Mouse (Mus musculus) ZHBTc4 (cell line): Measurements from ENCODE around the gene Rnasel.

Source experiments
- DNase-seq: peaks from one replicate; pipeline ENCODE4 v3.0.0-alpha.2; 2011; ENCODE audit warnings: low read depth, low spot score

Rnasel gene

DNA sequence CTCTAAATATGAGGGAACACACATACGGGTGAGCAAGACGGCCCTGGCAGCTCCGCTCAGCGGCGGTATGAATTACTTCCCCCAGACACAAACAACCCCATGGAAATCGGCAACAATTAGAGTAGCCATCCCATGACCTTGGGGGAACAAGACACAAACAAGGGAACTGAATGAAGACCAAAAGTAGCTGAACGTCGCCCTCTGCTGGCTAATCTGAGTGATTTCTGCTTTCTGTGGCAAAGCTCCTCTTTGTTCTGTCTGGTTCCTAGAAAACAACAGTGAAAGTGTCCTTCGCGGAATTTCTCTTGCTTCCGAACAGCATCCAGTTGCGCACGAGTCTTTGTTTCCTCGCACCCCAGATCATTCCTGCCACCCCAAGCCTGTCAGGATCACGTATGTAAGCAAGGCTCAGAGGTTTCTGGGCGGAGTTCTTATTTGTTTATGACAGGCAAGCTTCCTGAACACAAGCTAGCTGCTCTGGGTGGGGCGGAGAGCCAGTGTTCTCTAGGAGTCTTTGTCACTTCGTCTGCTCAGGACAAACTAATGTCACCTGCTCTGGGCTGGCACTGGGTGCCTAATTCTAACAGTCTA lies at the start of gene Rnasel:
Gene Rnasel (plus strand): TSS at position 216 of the 591 bp plus-strand sequence.
- peak; percentile 94 for DNase-seq

DNA sequence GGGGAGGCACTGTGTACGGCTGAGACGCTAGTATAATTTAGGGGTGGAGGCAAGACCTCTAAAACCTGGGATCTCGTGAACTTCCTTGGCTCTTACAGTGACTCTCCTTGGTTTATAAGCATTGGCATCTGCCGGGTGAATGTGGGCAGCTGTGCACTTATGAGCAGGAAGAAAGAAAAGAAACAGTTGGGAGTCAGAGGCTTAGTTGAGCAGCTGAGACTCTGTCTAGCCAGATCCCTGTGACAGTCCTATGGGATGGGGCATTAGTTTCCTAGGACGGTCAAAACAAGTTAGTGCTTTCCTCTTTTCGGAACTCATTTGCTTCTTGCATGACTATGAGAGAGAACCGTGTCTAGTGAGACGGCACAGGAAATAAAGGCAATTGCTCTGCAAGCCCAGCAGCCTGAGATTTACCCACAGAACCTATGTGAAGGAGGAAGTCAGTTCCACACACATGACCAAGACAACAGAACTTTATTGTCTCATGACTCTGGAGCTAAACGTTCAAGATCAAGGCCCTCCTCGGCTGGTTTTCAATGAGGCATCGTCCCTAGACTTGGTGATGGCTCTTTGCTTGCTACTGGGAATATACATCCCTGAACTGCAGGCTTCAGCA lies 48.7 kb upstream of the Rnasel start:
- DNase-seq: no peak

GRCm38 (mm10) chr1:153701461-153701860 lies 47.8 kb upstream of the Rnasel start:
- DNase-seq: no peak

- no peak for DNase-seq
These were observed 46.9 kb upstream of the Rnasel start for GRCm38 (mm10) chr1:153702166-153702852.

DNA sequence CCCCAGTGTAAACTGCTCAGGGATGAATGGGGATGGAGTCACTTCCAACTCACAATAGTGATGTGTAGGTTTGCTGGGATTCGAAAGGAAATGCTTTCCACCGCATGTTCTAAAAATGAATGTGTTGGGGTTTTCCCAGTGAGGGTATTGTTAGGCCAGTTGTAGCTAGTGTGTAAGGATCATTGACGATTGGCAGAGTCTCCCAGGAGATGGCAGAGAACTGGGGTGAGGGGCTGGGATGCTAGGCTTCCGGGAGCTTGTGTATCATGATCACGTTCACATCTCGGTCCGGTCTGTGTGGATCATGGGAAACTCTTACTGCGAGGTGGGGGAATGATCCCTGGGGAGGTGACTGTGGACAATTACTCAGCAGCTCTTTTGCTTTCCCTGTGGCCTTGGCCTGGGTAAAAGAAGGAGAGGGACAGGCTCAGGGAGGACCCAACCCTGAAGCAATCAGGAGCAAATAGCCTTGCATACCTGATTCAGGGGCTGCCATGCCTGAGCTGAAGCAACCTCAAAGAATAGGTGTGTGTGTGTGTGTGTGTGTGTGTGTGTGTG lies 46.3 kb upstream of the Rnasel start:
- no peak for DNase-seq

DNA sequence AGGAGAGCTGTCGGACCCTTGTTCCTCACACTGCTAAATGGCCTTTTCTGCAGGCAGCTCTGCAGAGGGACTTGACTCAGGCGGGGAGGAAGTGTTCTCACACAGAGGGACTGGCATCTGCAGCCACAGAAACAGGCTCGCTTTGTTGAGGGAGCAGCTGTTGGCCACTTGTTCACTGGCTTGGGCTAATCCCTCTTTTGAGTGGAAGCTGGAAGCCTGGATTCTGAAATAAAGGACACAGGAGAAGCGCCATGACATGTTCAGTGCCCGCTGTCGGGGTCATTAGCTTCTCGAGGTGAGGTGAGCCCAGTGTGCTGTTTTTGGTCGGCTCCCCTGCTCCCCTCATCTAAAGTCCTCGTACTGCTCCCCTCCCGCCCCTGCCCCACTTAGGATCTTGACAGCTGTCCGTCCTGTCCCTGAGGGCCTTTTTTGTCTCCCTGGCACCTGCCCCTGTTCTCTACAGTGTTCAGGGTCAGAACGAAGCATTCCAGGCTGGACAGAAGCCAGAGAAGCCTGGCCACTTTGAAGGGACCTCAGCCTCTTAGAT lies 45.7 kb upstream of the Rnasel start:
- DNase-seq: no peak

- DNase-seq: no peak
These were observed 45.1 kb upstream of the Rnasel start for GRCm38 (mm10) chr1:153704174-153704573.

DNA sequence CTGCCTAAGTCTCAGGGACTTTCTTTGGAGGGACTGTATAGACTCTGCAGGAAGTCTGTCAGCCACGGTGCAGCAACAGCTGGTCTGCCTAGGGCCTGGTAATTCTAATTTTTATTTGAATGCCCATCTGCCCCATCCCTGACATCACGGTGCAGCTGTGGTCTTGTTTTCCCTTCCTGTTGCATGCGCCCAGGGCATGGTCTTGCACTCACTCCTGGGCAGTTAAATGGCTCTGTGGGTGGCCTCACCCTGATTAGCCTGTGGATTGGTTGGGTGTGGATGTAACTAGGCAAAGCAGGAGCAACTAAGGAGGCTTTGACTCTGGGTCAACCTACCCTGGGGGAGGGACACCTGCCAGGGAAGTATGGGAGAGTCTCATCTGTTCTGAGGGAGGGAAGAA lies 44.2 kb upstream of the Rnasel start:
- DNase-seq: peak; percentile 78

GRCm38 (mm10) chr1:153708626-153709025 lies 40.6 kb upstream of the Rnasel start:
- peak; percentile 34 for DNase-seq

DNA sequence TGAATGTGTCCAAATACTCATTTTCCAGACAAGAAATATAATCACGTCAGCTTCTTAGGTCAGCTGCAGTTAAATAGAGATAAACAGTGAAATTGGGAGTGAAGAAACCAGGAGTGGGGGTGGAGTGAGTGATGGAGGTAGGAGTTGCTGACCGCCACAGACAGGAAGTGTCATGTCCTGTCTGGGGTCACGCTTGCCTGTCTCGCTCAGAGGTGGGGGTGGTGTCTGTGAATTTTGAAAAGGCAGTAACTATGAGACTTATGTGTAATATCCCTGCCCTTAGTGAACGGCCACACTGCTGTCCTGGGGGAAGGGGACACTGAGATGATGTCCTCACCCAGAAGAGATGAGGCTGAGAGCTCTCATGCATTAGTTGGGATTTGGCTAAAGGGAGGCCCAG lies 39.8 kb upstream of the Rnasel start:
- no peak for DNase-seq

DNA sequence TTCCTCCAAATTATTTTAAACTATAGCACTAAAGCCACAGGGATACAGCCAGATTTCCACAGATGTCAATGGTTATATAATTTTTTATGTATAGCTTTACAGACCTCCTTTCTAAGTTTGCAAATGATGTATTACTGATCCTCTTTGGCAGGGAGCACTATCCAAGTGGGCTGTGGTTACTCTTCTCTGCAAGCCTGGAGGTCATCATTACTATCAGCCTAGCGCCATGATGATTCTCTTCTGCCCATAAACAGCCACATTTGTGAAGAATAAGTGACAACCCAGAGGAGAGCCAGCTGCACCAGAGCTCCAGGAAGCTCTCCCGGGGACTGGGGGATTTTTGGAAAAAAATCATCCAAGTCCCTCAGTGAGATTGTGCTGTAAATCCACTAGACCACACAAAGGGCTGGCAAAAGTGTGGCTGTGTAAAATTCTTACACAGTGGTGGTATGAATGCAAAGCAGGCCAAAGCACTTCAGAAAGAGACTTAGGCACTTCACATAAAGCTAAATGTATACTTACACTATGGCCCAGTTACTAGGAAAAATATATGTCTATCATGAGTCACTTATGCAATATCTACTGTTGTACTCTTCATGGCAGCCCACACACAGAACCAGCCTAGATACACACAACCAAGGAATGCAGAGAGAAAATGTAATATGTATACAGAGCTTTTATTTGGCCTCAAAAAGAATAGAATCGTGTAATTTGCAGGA lies 37.5 kb upstream of the Rnasel start:
- no peak for DNase-seq

- no peak for DNase-seq
These were observed 36.6 kb upstream of the Rnasel start for GRCm38 (mm10) chr1:153712633-153713032.

DNA sequence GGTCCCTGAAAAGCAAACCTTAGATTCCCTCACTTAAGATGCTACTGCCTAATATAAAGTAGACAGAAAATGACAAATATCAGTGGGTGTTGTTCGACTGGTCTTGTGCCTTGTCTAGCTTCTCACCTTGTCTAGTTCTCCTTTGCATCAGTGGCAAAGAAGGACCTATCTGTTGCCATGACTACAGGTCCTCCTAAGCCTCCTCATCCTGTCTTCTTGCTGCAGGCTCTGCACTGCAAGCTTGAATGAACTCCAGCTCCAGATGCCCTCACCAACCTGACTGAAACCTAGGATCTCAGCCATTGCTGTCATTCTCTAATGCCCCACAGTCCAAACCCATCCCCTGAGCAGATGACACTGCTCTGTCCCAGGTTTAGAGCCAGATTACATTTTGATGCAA lies 31.2 kb upstream of the Rnasel start:
- DNase-seq: no peak

DNA sequence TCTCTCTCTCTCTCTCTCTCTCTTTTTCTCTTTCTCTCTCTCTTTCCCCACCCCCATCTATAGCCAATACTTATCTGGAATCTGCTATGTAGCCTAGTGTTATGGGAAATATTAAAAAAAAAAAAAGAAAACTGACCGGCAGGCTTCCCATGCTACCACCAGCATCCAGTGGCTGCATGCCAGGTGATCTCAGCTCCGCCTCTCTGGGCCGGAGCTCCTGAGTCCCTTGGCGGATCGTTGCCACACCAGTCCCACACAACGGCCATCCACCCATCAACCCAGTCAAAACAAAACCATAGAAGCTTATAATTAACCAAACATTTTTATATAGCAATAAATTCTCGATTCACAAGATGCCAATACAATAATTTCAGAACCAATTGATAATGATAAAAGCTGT lies 28.3 kb upstream of the Rnasel start:
- DNase-seq: no peak

DNA sequence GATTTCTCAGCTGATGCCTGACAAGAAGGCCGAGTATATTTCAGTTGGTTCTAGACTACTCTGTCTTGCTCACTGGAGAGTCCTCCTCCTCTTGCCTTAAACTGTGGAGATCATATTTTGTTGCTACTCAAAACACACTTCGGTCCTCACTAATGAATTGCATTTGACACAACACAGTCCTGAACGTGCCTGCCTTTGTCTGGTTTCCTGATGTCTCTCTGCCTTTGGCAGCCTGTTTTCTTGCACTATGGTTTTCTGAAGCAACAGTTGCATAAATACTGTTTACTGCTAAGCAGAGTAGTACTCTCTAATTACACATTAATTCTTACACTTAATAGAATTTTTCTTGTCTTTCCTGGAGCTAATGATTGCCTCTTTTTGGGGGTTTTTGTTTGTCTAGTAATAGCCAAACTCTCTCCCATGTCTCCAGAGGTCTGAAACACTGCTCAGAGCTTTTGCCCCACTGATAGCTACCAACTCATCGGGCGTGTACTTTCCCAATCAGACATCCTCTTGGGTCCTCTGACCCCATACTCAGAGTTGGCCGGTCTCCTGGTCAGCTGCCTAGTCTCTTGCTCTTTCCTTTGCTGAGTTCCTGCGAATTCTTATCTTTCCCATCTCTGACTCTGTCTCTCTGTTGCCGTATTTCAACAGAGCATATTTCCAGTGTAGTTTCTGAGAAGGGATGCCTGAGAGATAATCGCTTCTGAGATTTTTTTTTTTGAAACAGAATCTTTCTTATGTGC lies 27.5 kb upstream of the Rnasel start:
- no peak for DNase-seq

GRCm38 (mm10) chr1:153723426-153723825 lies 25.8 kb upstream of the Rnasel start:
- no peak for DNase-seq

DNA sequence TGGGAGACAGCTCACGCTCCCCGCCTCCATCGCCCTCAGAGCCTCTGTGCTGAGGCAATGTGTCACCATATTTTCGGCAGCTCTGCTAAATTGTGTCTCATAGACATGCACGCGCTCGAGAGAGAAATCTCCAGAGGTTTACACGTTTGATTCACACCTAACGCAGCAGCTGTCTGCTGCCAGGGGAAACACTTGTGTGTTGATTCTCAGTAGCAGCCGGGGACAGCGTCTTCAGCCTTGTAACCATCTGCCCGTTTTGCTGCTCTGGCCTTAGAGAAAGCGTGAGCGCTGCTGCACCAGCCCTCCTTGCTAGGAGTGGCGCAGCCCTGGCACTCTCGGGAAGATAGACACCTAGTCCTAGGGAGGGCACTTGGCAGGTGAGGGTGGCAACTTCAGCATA lies 22.6 kb upstream of the Rnasel start:
- no peak for DNase-seq

DNA sequence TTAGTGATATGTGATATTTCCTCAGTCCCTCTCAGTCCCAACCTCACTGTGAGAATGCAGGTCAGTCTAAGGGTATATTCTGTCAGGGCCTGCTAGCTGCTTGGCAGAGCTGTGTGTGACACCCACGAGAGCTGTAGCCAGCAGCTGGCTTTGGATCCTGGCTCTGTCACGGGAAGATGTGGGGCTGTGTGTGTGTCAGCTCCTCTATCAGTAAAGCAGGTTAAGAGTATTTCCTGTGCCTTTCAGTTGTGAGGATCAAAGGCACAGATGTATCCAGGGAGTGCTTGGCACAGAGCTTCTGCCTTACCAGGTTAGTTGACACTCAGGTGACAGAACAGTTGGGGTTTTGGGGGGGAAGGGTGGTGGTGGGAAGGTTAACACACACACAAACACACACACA lies 19.4 kb upstream of the Rnasel start:
- no peak for DNase-seq

DNA sequence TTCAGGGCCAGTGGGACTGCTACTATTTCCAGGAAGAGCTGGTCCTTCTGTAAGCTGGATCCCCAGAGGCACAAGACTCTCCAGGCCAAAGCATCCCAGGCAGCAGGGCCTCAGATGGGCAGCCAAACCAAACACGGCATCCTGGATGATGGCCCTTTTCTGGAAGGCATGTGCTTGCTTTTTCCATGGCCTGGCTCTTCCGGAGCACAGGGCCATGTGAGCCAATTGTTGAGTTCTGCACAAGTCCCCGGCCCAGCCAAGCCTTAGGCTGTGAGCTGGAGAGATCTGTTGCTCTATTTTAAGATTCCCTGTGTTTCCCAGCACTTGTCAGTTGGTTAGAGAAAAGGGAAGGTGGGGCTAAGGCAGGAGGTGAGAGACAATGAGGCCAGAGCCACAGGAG lies 18.6 kb upstream of the Rnasel start:
- DNase-seq: no peak

DNA sequence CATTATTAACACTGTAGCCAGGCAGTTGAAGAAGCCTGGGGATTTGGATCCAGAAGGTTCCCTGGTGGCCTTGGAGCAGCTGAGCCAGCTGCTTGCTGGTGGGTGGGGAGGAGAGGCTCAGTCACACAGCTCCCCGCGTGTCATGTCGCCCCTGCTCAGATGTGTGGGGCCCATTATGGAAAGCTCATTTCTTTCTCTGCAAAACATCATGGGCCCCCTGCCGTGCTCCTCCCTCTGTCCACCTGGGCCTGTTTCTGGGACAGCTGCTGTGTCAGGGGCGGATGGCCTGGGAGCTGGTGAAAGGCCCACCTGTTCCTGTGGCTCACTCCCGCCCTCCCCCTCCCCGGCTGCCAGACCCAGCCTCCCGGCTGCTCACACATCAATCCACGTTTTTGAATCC lies 16.0 kb upstream of the Rnasel start:
- DNase-seq: no peak

GRCm38 (mm10) chr1:153734866-153735265 lies 14.4 kb upstream of the Rnasel start:
- no peak for DNase-seq
